Mouse (Mus musculus): Measurements from ENCODE around the gene Cd300lb. TPM values are rescaled to one million over a fixed set of nuclear protein-coding genes. Genes with fewer than 3 reads are reported as not detected.
A peak's percentile ranks its signal among the peaks of the same experiment; 100 is the strongest.

Cd300lb gene
- polyA plus RNA-seq, 1 experiment from 2014 or later, result 0.15 TPM

GRCm38 (mm10) chr11:114898026-114898425 lies 36.2 kb downstream of the Cd300lb start:
- H3K9me3 ChIP-seq (ENCODE audit: control insufficient read depth, low read length), result no peaks in the 10 kb centered on the region
- no peak for ATAC-seq (replicated peaks; ENCODE audit: low FRiP score)
- no peak overlapping the region for H3K4me2 ChIP-seq (ENCODE audit: low read depth, low read length, severe bottlenecking)
- no peaks in the 10 kb centered on the region for H3K27me3 ChIP-seq (ENCODE audit: control insufficient read depth, insufficient read depth, low read length)
- no peak overlapping the region for H3K27ac ChIP-seq (ENCODE audit: low read depth, low read length)
- H3K4me1 ChIP-seq (replicated peaks; ENCODE audit: control insufficient read depth, insufficient read depth, low read length), result no peaks in the 10 kb centered on the region
- DNase-seq (ENCODE audit: low spot score), result no peak
- 40% methylated on average over 1 of the region's 1 CpGs for WGBS
- no peak overlapping the region for H3K4me3 ChIP-seq (ENCODE audit: low read depth, low read length)
- H3K9ac ChIP-seq (ENCODE audit: low read length), result no peak overlapping the region
- no peaks in the 10 kb centered on the region for H3K36me3 ChIP-seq (ENCODE audit: control insufficient read depth, insufficient read depth, low read length)

GRCm38 (mm10) chr11:114896085-114896484 lies 38.1 kb downstream of the Cd300lb start:
- Histone ChIP-seq H3K4me1 (replicated peaks; ENCODE audit: control insufficient read depth, insufficient read depth, low read length) (no peaks in the 10 kb centered on the region), H3K9me3 (ENCODE audit: control insufficient read depth, low read length) (no peaks in the 10 kb centered on the region), H3K27me3 (ENCODE audit: control insufficient read depth, insufficient read depth, low read length) (no peaks in the 10 kb centered on the region), H3K4me2 (ENCODE audit: low read depth, low read length, severe bottlenecking) (no peak overlapping the region), H3K27ac (ENCODE audit: low read depth, low read length) (no peak overlapping the region), H3K9ac (ENCODE audit: low read length) (no peak overlapping the region), H3K4me3 (ENCODE audit: low read depth, low read length) (no peak overlapping the region), H3K36me3 (ENCODE audit: control insufficient read depth, insufficient read depth, low read length) (no peaks in the 10 kb centered on the region)
- ATAC-seq (replicated peaks; ENCODE audit: low FRiP score) (no peak), DNase-seq (ENCODE audit: low spot score) (no peak)
- WGBS, result 93% methylated on average over 3 of the region's 3 CpGs

GRCm38 (mm10) chr11:114890542-114890941 lies 43.6 kb downstream of the Cd300lb start:
- Histone ChIP-seq H3K27ac (ENCODE audit: low read depth, low read length) (no peak overlapping the region), H3K4me3 (ENCODE audit: low read depth, low read length) (no peak overlapping the region), H3K9ac (ENCODE audit: low read length) (no peak overlapping the region), H3K4me1 (replicated peaks; ENCODE audit: control insufficient read depth, insufficient read depth, low read length) (no peaks in the 10 kb centered on the region), H3K9me3 (ENCODE audit: control insufficient read depth, low read length) (no peaks in the 10 kb centered on the region), H3K4me2 (ENCODE audit: low read depth, low read length, severe bottlenecking) (no peak overlapping the region), H3K27me3 (ENCODE audit: control insufficient read depth, insufficient read depth, low read length) (no peaks in the 10 kb centered on the region), H3K36me3 (ENCODE audit: control insufficient read depth, insufficient read depth, low read length) (no peaks in the 10 kb centered on the region)
- DNase-seq (ENCODE audit: low spot score) (no peak), ATAC-seq (replicated peaks; ENCODE audit: low FRiP score) (no peak)
- WGBS, result 61% methylated on average over 5 of the region's 5 CpGs

- no peaks in the 10 kb centered on the region for H3K9me3 ChIP-seq (ENCODE audit: control insufficient read depth, low read length)
- no peak within 1 kb of the TSS for H3K4me3 ChIP-seq (ENCODE audit: low read depth, low read length)
- no peaks in the 10 kb centered on the region for H3K4me1 ChIP-seq (replicated peaks; ENCODE audit: control insufficient read depth, insufficient read depth, low read length)
- no peak within 1 kb of the TSS for H3K4me2 ChIP-seq (ENCODE audit: low read depth, low read length, severe bottlenecking)
- 70% methylated on average over 18 of the region's 18 CpGs for WGBS
- no peak within 1 kb of the TSS for H3K9ac ChIP-seq (ENCODE audit: low read length)
- no peak for DNase-seq (ENCODE audit: low spot score)
- no peaks in the 10 kb centered on the region for H3K27me3 ChIP-seq (ENCODE audit: control insufficient read depth, insufficient read depth, low read length)
- no peaks in the 10 kb centered on the region for H3K36me3 ChIP-seq (ENCODE audit: control insufficient read depth, insufficient read depth, low read length)
- no peak for ATAC-seq (replicated peaks; ENCODE audit: low FRiP score)
- H3K27ac ChIP-seq (ENCODE audit: low read depth, low read length), result no peak within 1 kb of the TSS
These were observed 44.1 kb downstream of the Cd300lb start, which contains the start of gene Cd300a for GRCm38 (mm10) chr11:114889991-114890518. Gene Cd300a (plus strand): TSS chr11:114890041.

GRCm38 (mm10) chr11:114884380-114885100 lies 49.6 kb downstream of the Cd300lb start:
- no peak for ATAC-seq (replicated peaks; ENCODE audit: low FRiP score)
- WGBS, result 88% methylated on average over 4 of the region's 4 CpGs
- Histone ChIP-seq H3K27ac (ENCODE audit: low read depth, low read length) (no peak overlapping the region), H3K4me3 (ENCODE audit: low read depth, low read length) (no peak overlapping the region), H3K27me3 (ENCODE audit: control insufficient read depth, insufficient read depth, low read length) (no peaks in the 10 kb centered on the region), H3K36me3 (ENCODE audit: control insufficient read depth, insufficient read depth, low read length) (no peaks in the 10 kb centered on the region), H3K9me3 (ENCODE audit: control insufficient read depth, low read length) (no peaks in the 10 kb centered on the region), H3K9ac (ENCODE audit: low read length) (no peak overlapping the region), H3K4me2 (ENCODE audit: low read depth, low read length, severe bottlenecking) (no peak overlapping the region), H3K4me1 (replicated peaks; ENCODE audit: control insufficient read depth, insufficient read depth, low read length) (no peaks in the 10 kb centered on the region)
- no peak for DNase-seq (ENCODE audit: low spot score)

GRCm38 (mm10) chr11:114883251-114883789 lies 50.9 kb downstream of the Cd300lb start:
- H3K9me3 ChIP-seq (ENCODE audit: control insufficient read depth, low read length), result no peaks in the 10 kb centered on the region
- no peak overlapping the region for H3K27ac ChIP-seq (ENCODE audit: low read depth, low read length)
- no peak for ATAC-seq (replicated peaks; ENCODE audit: low FRiP score)
- WGBS, result 92% methylated on average over 4 of the region's 4 CpGs
- H3K4me1 ChIP-seq (replicated peaks; ENCODE audit: control insufficient read depth, insufficient read depth, low read length), result no peaks in the 10 kb centered on the region
- no peak overlapping the region for H3K4me2 ChIP-seq (ENCODE audit: low read depth, low read length, severe bottlenecking)
- H3K9ac ChIP-seq (ENCODE audit: low read length), result no peak overlapping the region
- H3K27me3 ChIP-seq (ENCODE audit: control insufficient read depth, insufficient read depth, low read length), result no peaks in the 10 kb centered on the region
- H3K4me3 ChIP-seq (ENCODE audit: low read depth, low read length), result no peak overlapping the region
- no peaks in the 10 kb centered on the region for H3K36me3 ChIP-seq (ENCODE audit: control insufficient read depth, insufficient read depth, low read length)
- no peak for DNase-seq (ENCODE audit: low spot score)

GRCm38 (mm10) chr11:114880589-114880988 lies 53.6 kb downstream of the Cd300lb start:
- Histone ChIP-seq H3K9me3 (ENCODE audit: control insufficient read depth, low read length) (no peaks in the 10 kb centered on the region), H3K36me3 (ENCODE audit: control insufficient read depth, insufficient read depth, low read length) (no peaks in the 10 kb centered on the region), H3K9ac (ENCODE audit: low read length) (no peak overlapping the region), H3K4me1 (replicated peaks; ENCODE audit: control insufficient read depth, insufficient read depth, low read length) (no peaks in the 10 kb centered on the region), H3K27me3 (ENCODE audit: control insufficient read depth, insufficient read depth, low read length) (no peaks in the 10 kb centered on the region), H3K4me2 (ENCODE audit: low read depth, low read length, severe bottlenecking) (no peak overlapping the region), H3K27ac (ENCODE audit: low read depth, low read length) (no peak overlapping the region), H3K4me3 (ENCODE audit: low read depth, low read length) (no peak overlapping the region)
- peak; percentile 62 for DNase-seq (ENCODE audit: low spot score)
- ATAC-seq (replicated peaks; ENCODE audit: low FRiP score), result no peak
- WGBS, result 0% methylated on average over 1 of the region's 1 CpGs

- H3K27me3 ChIP-seq (ENCODE audit: control insufficient read depth, insufficient read depth, low read length), result no peaks in the 10 kb centered on the region
- no peaks in the 10 kb centered on the region for H3K36me3 ChIP-seq (ENCODE audit: control insufficient read depth, insufficient read depth, low read length)
- H3K9ac ChIP-seq (ENCODE audit: low read length), result no peak overlapping the region
- no peak overlapping the region for H3K4me3 ChIP-seq (ENCODE audit: low read depth, low read length)
- H3K4me2 ChIP-seq (ENCODE audit: low read depth, low read length, severe bottlenecking), result no peak overlapping the region
- no peak for ATAC-seq (replicated peaks; ENCODE audit: low FRiP score)
- H3K27ac ChIP-seq (ENCODE audit: low read depth, low read length), result no peak overlapping the region
- no peaks in the 10 kb centered on the region for H3K9me3 ChIP-seq (ENCODE audit: control insufficient read depth, low read length)
- no peaks in the 10 kb centered on the region for H3K4me1 ChIP-seq (replicated peaks; ENCODE audit: control insufficient read depth, insufficient read depth, low read length)
- no peak for DNase-seq (ENCODE audit: low spot score)
These were observed 54.0 kb downstream of the Cd300lb start for GRCm38 (mm10) chr11:114880185-114880584.

- Histone ChIP-seq H3K9me3 (ENCODE audit: control insufficient read depth, low read length) (no peaks in the 10 kb centered on the region), H3K9ac (ENCODE audit: low read length) (no peak overlapping the region), H3K4me2 (ENCODE audit: low read depth, low read length, severe bottlenecking) (no peak overlapping the region), H3K27ac (ENCODE audit: low read depth, low read length) (no peak overlapping the region), H3K27me3 (ENCODE audit: control insufficient read depth, insufficient read depth, low read length) (no peaks in the 10 kb centered on the region), H3K36me3 (ENCODE audit: control insufficient read depth, insufficient read depth, low read length) (no peaks in the 10 kb centered on the region), H3K4me1 (replicated peaks; ENCODE audit: control insufficient read depth, insufficient read depth, low read length) (0 out of 2 replicates have a peak, but pooled peaks cover 2% of the 10 kb centered on the region), H3K4me3 (ENCODE audit: low read depth, low read length) (no peak overlapping the region)
- 83% methylated on average over 2 of the region's 2 CpGs for WGBS
- ATAC-seq (replicated peaks; ENCODE audit: low FRiP score) (no peak), DNase-seq (ENCODE audit: low spot score) (no peak)
These were observed 54.5 kb downstream of the Cd300lb start for GRCm38 (mm10) chr11:114879666-114880065.
